Mouse (Mus musculus): ENCODE data around the gene Dmwd. TPM values are rescaled to one million over a fixed set of nuclear protein-coding genes. Genes with fewer than 3 reads are reported as not detected.

Dmwd gene
- total RNA-seq, 2 experiments from 2014 or later = 31.9 to 32.1 TPM

GRCm38 (mm10) chr7:19130657-19131056 is 54.6 kb downstream of the Dmwd start:
- peak; percentile 39; the same call in 1 of the 2 replicates for TF ChIP-seq CTCF (IDR thresholded peaks at IDR 0.05)
- Histone ChIP-seq H3K4me3 (peak overlapping the region; percentile 77), H3K27ac (peak overlapping the region; percentile 93)
- intact Hi-C loops (cut with DNase I) = no loop called here
- no peak for DNase-seq

- peak; percentile 99 for DNase-seq
- intact Hi-C loops (cut with DNase I) = no loop called here
- Histone ChIP-seq H3K27ac (peak overlapping the region; percentile 93), H3K4me3 (peak overlapping the region; percentile 77)
- peak; percentile 87 for TF ChIP-seq CTCF (IDR thresholded peaks at IDR 0.05)
These were observed 55.4 kb downstream of the Dmwd start for GRCm38 (mm10) chr7:19131324-19131848.

Small RNA genes within 50 kb of the gene (microRNA-seq; reads per million reads assigned to microRNA genes)
- 8.7 reads per million, percentile 4 among the genes with 10 or more reads in this experiment for gene Mir3100

Other genes with a start within 250 kb of the Dmwd start
- 1 to 10 TPM; 2.4 to 4.0 TPM for gene Mill2, start 236.3 kb upstream of the Dmwd start, total RNA-seq (2021)
- gene Pglyrp1, start 204.9 kb upstream of the Dmwd start, total RNA-seq (2021) = not detected
- 1 to 10 TPM; 4.1 to 5.6 TPM for gene Ccdc61, start 165.8 kb upstream of the Dmwd start, total RNA-seq (2021)
- gene Nova2, start 150.3 kb upstream of the Dmwd start, total RNA-seq (2021) = 1 to 10 TPM; 1.6 to 2.1 TPM
- gene Nanos2, start 88.8 kb upstream of the Dmwd start, total RNA-seq (2021) = not detected
- 1 to 10 TPM; 6.3 to 6.7 TPM for gene Mypop, start 85.0 kb upstream of the Dmwd start, total RNA-seq (2021)
- 10 to 100 TPM; 18.2 to 20.5 TPM for gene Irf2bp1, start 72.2 kb upstream of the Dmwd start, total RNA-seq (2021)
- not detected for gene Foxa3, start 52.7 kb upstream of the Dmwd start, total RNA-seq (2021)
- 10 to 100 TPM; 70.9 to 81.5 TPM for gene Sympk, start 51.9 kb upstream of the Dmwd start, total RNA-seq (2021)
- not detected for gene Rsph6a, start 21.5 kb upstream of the Dmwd start, total RNA-seq (2021)
- 100 to 1,000 TPM; 265 to 336 TPM for gene Dmpk, start 7.6 kb downstream of the Dmwd start, total RNA-seq (2021)
- 1 to 10 TPM in 1 of 2 experiments, under 1 TPM in 1; 0.89 to 2.3 TPM for gene Six5, start 18.4 kb downstream of the Dmwd start, total RNA-seq (2021)
- not detected for gene Gm4969, start 42.1 kb downstream of the Dmwd start, total RNA-seq (2021)
- gene Fbxo46, start 43.6 kb downstream of the Dmwd start, total RNA-seq (2021) = 1 to 10 TPM; 2.3 to 3.0 TPM
- gene Qpctl, start 73.1 kb downstream of the Dmwd start, total RNA-seq (2021) = 1 to 10 TPM; 2.0 TPM
- gene Snrpd2, start 73.5 kb downstream of the Dmwd start, total RNA-seq (2021) = 10 to 100 TPM; 49.7 to 58.0 TPM
- not detected for gene Gipr, start 89.9 kb downstream of the Dmwd start, total RNA-seq (2021)
- 10 to 100 TPM in 1 of 2 experiments, 1 to 10 TPM in 1; 9.5 to 10.5 TPM for gene Eml2, start 100.2 kb downstream of the Dmwd start, total RNA-seq (2021)
- 1 to 10 TPM; 1.9 to 2.9 TPM for gene Gpr4, start 136.3 kb downstream of the Dmwd start, total RNA-seq (2021)
- 10 to 100 TPM; 41.9 to 52.4 TPM for gene Opa3, start 152.1 kb downstream of the Dmwd start, total RNA-seq (2021)
- gene Vasp, start 195.6 kb downstream of the Dmwd start, total RNA-seq (2021) = 10 to 100 TPM; 13.6 to 17.3 TPM
- gene Ppm1n, start 203.8 kb downstream of the Dmwd start, total RNA-seq (2021) = under 1 TPM in 1 of 2 experiments, not detected in 1; 0.74 TPM
- 1,000 to 10,000 TPM in 1 of 2 experiments, 100 to 1,000 TPM in 1; 987 to 1,150 TPM for gene Rtn2, start 206.4 kb downstream of the Dmwd start, total RNA-seq (2021)
- gene Fosb, start 233.8 kb downstream of the Dmwd start, total RNA-seq (2021) = under 1 TPM; 0.22 to 0.59 TPM

Data from gastrocnemius, adult 2 months (tissue).